Mouse (Mus musculus): Measurements from ENCODE around the gene 2810006K23Rik.

2810006K23Rik gene

DNA sequence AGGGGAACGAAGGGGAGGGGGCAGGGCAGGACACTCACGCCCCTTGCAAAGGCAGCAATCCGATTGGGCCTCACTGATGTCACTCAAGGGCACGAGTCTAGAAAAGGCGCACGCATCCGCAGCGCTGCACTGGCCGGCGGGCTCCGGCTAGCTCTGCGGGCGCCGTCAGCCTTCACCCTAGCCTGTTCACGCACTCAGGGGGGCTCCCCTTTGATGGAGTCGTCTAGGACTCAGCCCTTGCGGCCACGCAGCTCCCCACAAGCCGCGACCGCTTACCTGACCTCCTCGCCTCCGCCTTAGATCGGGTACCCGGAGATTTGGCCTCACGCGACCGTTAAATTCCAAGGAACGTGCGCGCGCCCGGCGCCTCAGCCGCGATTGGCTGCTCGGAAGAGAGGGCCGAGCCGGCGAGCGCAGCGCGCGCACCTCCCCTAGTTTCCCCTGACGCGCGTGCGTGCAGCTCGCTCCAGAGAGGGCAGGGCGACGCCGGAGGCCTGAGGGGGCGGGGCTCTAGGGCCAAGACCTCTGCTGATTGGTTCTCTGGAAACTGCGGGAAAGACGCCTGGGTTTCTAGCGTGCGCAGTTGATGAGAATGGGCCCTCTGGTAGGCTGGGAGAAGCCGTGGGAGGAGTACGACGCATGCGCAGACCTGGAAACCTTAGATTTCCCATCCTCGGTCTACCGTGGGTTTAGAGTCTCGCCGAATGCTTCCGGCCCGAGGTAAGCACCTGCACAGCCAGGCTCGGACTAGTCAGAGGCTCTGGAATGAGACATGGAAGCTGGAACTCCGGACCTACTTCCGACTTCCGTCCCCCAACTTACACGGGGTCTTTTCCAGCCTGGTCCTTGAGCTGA is at the start of gene 2810006K23Rik, which contains the start of gene Mphosph9:
Gene 2810006K23Rik (plus strand): TSS at position 580 of the 855 bp plus-strand sequence.
Gene Mphosph9 (minus strand): TSS at position 463 of the 855 bp plus-strand sequence.
- peak; percentile 100 for DNase-seq (ENCODE audit: low read depth)

DNA sequence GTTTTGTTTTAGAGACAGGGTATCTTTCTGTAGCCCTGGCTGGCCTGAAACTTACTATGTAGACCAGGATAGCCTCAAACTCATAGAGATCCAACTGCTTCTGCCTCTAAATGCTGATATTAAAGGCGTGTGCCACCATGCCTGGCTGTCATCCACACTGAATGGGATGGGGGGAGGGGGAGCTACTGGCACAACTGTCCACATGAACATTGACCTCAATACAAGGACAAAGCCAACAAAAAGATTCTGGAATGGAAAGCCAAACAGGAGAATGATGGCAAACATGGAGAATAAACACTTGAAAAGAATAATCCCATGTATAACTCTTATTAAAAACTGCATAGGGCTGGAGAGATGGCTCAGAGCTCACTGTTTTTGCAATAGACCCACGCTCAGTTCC is 45.0 kb upstream of the 2810006K23Rik start:
- no peak for DNase-seq (ENCODE audit: low read depth)

DNA sequence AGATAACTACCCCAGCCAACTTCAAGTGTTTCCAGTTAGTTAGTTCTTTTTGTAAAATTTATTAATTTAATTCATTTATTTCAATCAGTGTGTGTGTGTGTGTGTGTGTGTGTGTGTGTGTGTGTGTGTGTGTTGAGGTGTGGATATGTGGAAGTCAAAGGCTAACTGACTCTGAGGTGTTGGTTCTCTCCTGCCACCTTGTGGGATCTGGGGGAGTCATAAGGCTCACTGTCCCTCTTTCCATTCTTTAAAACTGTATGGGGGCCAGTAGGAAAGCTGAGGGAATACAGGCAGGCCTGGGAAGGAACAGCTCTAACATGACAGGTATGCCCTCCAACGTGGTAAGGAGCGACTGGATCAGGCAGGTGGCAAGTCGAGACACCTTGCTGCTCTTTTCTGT is 43.6 kb upstream of the 2810006K23Rik start:
- DNase-seq (ENCODE audit: low read depth) = peak; percentile 52

DNA sequence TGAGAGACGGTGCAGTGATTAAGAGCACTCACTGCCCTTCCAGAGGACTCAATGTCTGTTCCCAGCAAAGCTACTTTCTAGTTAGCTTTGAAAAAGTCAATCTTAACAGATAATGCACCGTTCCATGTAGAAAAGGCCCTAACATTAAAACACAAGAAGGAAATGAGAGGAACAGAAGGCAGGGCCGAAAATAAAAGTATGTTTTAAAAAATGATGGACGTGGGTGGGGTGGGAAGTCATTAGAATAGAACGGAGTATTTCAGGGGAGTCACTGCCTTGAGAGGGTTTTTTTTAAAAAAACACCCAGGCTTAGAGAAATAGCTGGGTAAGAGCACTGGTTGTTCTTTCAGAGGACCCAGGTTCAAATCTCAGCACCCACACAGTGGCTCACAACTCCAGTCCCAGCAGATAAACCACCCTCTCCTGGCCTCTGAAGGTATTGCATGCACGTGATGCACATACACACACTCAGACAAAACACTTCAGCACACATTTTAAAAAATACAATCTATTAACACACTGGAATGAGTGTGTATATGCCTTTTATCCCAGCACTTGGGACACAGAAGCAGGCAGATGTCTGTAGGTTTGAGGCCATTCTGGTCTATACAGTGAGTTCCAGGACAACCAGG is 40.2 kb upstream of the 2810006K23Rik start:
- DNase-seq (ENCODE audit: low read depth) = no peak

DNA sequence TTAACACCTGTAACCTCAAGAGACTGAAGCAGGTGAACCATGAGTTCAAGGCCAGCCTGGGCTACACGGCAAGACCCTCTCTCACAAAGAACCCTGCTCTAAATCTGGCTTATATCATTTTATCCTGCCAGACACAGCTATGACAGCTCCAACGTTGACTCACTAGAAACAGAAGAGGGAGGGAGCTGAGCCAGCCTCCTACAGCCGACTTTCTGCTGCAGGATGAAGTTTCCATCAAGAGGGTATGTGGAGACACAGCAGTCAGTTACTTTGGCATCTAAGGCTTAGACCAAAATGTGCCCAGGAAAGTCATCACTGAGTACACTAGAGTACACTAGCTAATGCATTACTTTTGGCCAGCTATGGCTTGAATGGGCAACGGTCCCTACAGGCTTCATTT is 37.7 kb upstream of the 2810006K23Rik start:
- no peak for DNase-seq (ENCODE audit: low read depth)

DNA sequence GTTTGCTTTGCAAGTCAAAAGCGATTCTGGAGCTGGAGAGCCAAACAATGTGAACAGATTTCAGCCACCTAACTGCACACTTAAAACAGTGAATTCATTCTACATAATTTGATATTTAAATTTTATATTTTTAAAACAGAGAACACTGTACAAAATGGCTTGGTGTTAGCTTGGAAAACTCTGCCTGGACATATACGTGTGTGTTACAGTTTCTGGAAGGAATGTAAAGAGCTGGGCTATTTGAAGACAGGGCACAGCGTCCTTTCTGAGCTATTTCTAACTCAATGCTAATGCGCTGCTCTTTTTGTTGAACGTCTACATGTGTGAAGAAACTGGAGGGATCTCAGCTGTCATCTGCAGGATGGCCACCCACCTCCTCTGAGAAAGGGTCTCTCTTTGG is 33.9 kb upstream of the 2810006K23Rik start:
- DNase-seq (ENCODE audit: low read depth) = no peak

DNA sequence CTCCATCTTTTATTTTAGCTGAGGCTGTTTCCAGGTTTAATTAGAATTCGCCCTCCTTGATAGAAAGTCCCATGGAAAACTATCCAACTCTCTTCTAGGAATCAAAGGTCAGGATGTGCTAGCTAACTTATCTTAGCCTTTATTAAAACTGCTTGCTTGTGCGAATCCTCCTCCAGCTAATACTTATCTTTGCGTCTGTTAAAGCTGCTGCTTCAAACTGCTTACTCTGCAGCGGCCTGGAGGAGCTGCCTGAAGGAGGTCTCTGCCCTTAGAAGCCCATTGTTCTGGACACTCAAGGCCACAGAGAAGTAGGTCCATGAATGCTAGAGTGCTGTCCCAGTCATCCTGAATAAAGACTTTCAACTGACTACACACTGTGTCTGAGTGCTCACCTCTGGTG is 31.4 kb upstream of the 2810006K23Rik start:
- no peak for DNase-seq (ENCODE audit: low read depth)

DNA sequence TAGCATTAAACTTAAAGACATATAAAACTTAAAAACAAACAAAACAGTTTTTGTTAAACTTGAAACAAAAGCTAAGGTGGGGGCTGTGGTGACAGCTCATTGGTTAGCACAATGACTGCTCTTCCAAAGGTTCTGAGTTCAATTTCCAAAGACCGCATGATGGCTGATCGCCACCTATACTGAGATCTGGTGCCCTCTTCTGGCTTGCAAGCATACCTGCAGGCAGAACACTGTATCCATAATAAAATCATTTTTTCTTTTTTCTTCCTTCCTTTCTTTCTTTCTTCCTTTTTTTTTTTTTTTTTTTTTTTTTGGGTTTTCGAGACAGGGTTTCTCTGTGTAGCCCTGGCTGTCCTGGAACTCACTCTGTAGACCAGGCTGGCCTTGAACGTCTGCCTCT is 28.6 kb upstream of the 2810006K23Rik start:
- DNase-seq (ENCODE audit: low read depth) = peak; percentile 65

DNA sequence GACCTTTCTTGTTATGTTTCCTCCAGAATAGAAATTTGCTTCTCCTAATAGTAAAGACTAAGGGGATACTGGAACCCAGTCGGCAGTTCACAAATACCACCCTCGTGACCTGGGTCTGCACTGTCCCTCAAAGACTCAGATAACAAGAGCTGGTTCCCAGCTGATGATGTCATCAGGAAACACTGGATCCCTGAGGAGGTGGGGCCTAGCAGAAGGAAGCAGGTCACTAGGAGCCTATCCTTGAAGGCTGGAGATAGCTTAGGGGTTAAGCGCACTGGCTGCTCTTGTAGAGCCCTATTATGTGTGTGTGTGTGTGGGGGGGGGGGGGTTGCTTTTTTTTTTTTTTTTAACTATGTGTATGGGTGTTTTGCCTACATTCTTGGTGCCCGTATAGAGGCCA is 27.8 kb upstream of the 2810006K23Rik start:
- DNase-seq (ENCODE audit: low read depth) = no peak

DNA sequence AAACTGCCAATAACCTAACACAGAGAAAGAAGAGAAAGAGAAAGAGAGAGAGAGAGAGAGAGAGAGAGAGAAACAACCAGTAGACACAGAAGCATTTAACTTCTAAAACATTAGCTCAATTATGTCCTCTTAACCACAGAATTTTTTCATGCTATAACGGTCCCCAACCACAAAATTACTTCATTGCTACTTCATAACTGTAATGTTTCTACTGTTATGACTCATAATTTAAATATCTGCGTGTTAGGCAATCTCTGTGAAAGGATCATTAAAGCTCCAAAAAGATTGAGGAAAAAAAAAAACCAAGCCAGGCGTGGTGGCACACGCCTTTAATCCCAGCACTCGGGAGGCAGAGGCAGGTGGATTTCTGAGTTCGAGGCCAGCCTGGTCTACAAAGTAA is 25.0 kb upstream of the 2810006K23Rik start:
- peak; percentile 71 for DNase-seq (ENCODE audit: low read depth)

DNA sequence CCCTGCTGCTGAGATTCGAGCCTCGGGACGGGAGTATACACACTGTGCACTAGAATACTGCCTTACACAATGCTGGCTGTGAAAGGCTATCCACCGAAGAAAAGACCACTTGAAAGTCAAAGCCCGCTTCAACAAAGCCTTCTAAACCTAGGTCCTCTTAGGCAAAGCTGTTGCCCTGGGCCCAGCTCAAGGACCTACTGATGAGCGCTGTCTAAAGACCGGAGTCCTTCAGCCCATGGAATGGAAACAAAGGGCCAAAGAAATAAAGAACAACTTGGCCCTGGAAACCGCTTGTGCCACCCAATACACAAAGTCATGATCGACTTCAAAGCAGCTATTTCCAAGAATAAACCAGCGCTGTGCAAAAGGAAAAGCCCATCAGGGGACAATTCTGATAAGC is 18.7 kb upstream of the 2810006K23Rik start:
- DNase-seq (ENCODE audit: low read depth) = no peak

DNA sequence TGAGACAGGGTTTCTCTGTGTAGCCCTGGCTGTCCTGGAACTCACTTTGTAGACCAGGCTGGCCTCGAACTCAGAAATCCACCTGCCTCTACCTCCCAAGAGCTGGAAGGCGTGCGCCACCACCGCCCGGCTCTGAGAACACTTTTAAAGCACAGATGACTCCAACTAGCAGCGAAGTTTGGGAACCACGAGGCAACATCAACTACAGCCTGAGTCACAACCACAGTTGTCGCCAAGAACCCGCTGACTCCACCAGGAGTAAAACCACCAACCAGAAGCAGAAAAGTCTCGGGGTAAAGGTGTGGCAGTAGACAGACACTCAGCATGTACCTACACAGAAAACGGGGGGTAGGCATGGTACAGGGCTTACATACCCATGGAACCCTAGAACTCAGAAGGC is 17.8 kb upstream of the 2810006K23Rik start:
- peak; percentile 37 for DNase-seq (ENCODE audit: low read depth)

DNA sequence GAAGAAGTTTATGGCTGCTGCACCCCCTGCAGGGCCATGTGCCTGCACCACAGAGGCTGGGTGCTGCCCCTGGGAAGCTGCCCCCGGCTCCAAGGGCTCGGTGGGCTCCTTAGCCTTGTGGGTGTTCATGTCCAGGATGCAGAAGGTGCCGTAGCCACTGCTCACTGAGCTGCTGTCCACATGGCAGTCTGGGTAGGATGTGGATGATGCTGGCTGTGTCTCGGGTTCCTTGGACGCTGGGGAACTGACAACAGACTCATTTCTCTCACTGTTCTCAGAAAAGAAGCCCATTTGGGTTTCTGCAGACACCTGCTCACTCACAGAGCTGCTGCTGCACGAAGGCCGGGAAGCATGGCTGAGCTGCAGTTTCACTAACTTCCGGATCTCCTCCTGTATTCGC is 12.4 kb upstream of the 2810006K23Rik start:
- DNase-seq (ENCODE audit: low read depth) = no peak

DNA sequence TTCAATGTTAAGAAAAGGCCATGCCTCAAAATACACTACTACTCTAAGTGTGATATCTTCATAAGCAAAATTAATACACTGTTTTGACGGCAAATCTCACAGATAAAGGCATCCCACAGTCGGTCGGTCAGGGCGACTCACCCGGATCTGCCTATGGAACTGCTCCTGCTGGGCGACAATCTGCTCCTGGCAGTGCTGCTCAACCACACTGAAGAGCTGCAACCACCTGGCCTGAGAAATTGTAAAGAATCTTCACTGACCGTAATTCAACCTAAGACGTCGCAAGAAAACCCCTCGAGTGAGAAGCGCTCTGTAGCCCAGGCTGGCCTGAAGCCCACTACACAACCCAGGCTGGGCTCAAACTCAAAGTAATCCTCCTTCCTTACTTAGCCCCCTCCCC is 11.9 kb upstream of the 2810006K23Rik start:
- no peak for DNase-seq (ENCODE audit: low read depth)

DNA sequence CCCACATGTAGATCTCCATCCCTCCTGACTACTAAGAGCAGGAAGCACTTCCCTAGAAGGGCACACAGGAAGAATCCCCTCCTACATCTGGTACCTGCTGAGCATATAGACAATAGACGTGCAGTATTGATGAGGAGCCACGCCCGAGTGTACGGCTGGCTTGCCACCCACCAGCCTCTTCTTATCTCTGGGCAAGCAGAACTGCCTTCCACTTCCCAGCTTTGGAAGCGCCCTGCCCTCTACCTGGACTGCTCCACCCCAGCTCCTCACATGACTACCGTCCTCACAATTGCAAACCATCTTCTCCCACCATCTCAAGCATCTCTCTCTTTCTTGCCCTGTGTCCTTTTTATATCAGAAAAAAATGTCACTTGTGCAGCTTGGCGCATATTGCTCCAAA is 10.2 kb upstream of the 2810006K23Rik start:
- DNase-seq (ENCODE audit: low read depth) = no peak

DNA sequence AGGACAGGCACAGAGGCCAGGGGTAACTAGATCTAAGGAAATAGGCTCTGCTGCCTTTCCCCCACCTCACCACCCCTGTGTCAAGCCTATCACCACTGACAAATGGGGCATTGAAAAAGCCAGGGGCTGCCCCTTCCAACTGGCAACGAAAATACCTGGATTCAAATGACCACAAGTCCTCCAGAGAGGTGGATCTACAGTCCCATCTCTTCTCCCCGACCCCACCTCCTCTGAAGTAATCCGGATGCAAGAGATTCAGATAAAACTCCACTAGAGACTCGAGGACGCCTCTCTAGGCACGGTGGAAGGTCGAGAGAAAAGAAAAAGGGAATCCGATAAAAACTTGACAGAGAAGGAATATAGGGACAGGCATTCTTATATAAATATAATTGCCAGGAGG is 1.1 kb upstream of the 2810006K23Rik start:
- DNase-seq (ENCODE audit: low read depth) = no peak

DNA sequence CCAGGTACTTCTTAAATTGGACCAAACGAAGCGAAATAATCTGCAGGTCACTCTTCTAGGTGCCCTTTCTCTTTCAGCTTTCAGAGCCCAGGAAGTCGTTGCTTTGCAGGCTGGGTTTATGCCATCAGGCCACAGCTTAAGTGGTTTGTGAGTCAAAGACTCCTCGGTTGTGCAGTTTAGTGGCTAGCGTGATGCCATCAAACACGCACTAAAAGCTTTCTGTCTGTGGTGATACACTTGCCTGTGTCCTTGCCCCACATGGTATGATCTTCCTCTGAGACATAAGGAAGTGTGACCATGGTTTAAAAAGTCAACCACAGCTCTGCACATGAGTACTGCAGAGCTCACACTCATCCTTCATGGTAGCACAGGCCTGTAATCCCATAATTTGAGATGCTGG is 2.2 kb downstream of the 2810006K23Rik start:
- no peak for DNase-seq (ENCODE audit: low read depth)

DNA sequence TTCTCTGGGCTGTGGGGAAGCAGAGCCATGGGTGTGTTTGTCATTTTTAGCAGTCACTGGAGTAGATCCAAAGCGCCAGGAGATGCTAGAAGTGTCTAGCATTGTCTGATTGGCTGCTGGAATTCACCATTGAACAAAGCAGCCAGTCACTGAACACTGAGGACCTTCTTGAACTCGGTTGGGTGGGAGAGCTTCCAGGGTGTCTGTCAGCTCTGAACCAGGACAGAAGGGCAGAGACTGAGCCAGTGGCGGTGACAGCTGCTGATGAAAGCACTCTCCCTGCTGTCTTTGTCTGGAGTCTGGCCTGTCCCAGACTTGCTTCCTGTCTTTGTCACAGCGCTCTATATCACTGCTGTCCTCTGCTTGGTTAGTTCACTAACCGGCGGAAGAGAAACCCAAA is 6.5 kb downstream of the 2810006K23Rik start:
- no peak for DNase-seq (ENCODE audit: low read depth)

DNA sequence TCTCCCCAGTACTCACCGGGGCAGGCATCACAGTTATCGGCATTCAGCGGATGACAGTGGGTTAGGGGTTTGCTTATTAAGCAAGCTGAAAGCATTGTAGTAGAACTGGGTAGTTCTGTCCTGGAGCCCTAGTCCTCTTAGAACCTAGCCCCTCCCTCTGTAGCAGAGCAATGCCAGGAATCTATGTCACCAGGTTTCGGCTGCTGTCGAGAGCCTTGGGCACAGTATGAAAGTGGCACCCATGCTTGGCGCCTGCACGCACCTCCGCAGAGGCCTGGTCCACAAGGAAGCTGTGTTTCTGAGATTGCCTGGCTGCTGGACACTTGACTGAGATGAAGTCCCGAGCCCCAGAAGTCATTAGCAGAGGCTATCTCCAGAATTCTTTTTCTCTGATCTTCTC is 9.2 kb downstream of the 2810006K23Rik start:
- DNase-seq (ENCODE audit: low read depth) = no peak

DNA sequence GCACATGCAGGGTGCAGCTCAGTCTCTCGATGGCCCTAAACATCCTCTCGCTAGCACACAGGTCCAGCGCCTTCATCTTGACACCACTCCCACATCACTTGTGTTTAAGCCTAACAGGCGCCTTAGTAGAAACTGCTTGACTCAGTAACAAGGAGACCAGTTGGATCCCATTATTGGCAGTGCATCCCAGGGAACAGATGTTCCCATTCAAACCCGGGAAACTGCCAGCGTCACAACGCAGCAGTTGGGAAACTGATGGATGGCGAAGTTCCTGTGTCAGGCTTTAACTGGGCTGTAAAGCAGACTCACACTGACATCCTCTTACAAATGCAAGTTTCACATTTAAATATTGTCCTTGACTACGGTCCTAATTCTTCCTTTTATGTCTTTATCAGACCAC is 10.0 kb downstream of the 2810006K23Rik start:
- peak; percentile 15 for DNase-seq (ENCODE audit: low read depth)

DNA sequence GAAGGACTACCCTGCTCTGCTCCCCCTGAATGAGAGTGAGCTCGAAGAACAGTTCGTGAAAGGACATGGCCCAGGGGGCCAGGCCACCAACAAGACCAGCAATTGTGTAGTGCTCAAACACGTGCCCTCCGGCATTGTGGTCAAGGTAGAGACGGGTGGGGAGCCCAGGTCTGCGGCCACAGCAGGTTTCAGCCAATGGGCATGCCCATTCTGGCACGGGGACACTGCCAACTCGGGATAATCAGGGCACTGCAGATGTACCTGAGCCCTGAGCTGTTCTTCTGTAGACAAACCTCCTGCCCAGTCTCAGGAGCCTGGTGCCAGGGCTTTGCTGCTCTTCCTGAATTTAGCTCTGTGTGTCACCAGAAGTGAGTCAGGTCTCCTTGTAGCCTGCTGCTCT is 10.9 kb downstream of the 2810006K23Rik start:
- no peak for DNase-seq (ENCODE audit: low read depth)

DNA sequence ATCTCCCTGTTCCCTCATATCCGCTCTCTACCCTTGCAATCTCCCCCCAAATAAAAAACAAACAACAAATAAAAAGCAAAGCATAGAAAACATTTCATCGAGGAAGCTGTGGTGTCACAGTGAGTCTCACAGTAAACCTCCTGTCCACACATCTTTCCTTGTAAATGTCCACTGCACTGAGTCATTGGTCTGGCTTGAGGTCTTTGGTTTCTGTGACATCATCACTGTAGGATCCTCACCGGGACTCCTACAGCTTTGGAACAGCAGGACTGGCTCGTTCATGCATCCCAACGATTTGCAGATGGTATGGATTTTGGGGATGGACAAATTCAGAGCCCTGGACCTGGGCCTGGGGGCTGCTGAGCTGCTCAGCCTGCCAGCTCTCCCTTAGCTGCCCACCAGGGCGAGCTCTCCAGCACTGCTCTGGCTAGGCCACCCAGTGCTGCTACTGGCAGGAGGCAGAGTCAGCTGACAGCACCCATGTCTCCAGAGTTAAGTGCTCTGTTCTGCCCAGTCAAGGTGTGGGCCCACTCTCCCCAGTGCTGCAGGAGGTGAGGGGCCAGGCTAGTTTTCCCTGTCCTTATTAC is 14.0 kb downstream of the 2810006K23Rik start:
- peak; percentile 70 for DNase-seq (ENCODE audit: low read depth)

DNA sequence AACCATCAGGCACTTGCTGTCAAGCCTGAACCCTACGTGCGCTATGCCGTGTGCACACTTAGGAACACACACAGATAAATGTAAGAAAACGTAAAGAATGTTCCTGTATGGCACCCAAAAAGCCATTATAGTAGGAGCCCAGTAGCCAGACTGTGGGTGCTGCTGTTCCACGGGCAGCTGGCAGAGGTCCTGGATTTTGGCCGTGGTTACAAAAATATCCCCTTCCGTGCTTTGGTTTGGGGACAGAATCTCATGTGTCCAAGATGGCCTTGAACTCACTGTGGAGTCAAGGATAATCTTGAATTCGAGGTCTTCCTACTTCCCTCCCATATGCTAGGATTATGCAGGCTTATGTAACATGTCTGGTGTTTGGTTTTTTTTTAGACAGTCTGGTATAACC is 15.0 kb downstream of the 2810006K23Rik start:
- no peak for DNase-seq (ENCODE audit: low read depth)
